In genomic region chr11:58331546-58331945, GRCm38 (mm10) we compare ENCODE assay signal across 8 mouse cellular contexts. TPM values are rescaled to one million over a fixed set of nuclear protein-coding genes. Genes with fewer than 3 reads are reported as not detected.
DNase-seq lines count a peak whose midpoint lies in the region; ATAC-seq and TF ChIP-seq lines count a peak whose summit lies in the region.

No protein-coding gene starts in this region.

- H3K36me3 ChIP-seq in liver, embryonic 12.5 days, result peaks cover 62% of the 10 kb centered on the region

- H3K9ac ChIP-seq in liver, embryonic 12.5 days, result peak overlapping the region; percentile 90

- peak overlapping the region; percentile 96 for H3K4me2 ChIP-seq in liver, embryonic 12.5 days

- peaks cover 48% of the 10 kb centered on the region for H3K4me1 ChIP-seq in liver, embryonic 12.5 days

- H3K9me3 ChIP-seq in liver, embryonic 12.5 days (replicated peaks), result no peaks in the 10 kb centered on the region

- H3K27ac ChIP-seq in gastrocnemius, adult 2 months, result peak overlapping the region; percentile 96
- H3K27ac ChIP-seq in liver, embryonic 12.5 days, result peak overlapping the region; percentile 92

- no peaks in the 10 kb centered on the region for H3K27me3 ChIP-seq in liver, embryonic 12.5 days (replicated peaks)

- peak overlapping the region; percentile 91 for H3K4me3 ChIP-seq in gastrocnemius, adult 2 months
- H3K4me3 ChIP-seq in liver, embryonic 12.5 days, result peak overlapping the region; percentile 87

- 79% methylated on average over 6 of the region's 6 CpGs for WGBS in liver, embryonic 12.5 days (ENCODE audit: insufficient replicate concordance)

- TF ChIP-seq CTCF in gastrocnemius, adult 2 months (IDR thresholded peaks at IDR 0.05), result no peak

- no peak for ATAC-seq in liver, embryonic 12.5 days
- ATAC-seq in inflammation-experienced regulatory T-cells, adult 6 months, result no peak

- intact Hi-C loops in gastrocnemius, adult 2 months (cut with DNase I), result no loop called here
- intact Hi-C loops in gastrocnemius, postnatal 14 days (cut with DNase I; ENCODE audit: low total_unique reads), result no loop called here

- DNase-seq in gastrocnemius, adult 2 months, result no peak
- DNase-seq in gastrocnemius, postnatal 14 days, result no peak
- DNase-seq in thymus, postnatal 14 days, result peak; percentile 19
- DNase-seq in thymus, postnatal 10 days (ENCODE audit: low spot score in 2 of 2), result no peak
- no peak for DNase-seq in frontal cortex, postnatal 25 days (ENCODE audit: low spot score in 2 of 2)
- no peak for DNase-seq in thymus, postnatal 36 days

RNA-seq across cellular contexts. Expression of gene Sh3bp5l, which starts 1.0 kb away (rescaled TPM):
- total RNA-seq in gastrocnemius, adult 2 months (2021), result 10 to 100 TPM; 21.2 to 23.5 TPM
- total RNA-seq in gastrocnemius, postnatal 14 days (2021), result 10 to 100 TPM; 22.9 to 26.2 TPM
- polyA plus RNA-seq in liver, embryonic 12.5 days (2016; fragmentation: Nextera tagmentation; extraction: Ambion mirVana), result 19.8 and 19.9 TPM in 2 replicates
- polyA plus RNA-seq in inflammation-experienced regulatory T-cells, adult 6 months (2017; shearing (Covaris generic)), result 1 to 10 TPM; 5.1 to 7.9 (median 6.8) TPM

RNA-seq across cellular contexts. Expression of gene Zfp672, which starts 1.4 kb away (rescaled TPM):
- total RNA-seq in gastrocnemius, adult 2 months (2021), result 10 to 100 TPM; 43.1 to 44.6 TPM
- 10 to 100 TPM; 43.0 to 45.1 TPM for total RNA-seq in gastrocnemius, postnatal 14 days (2021)
- polyA plus RNA-seq in liver, embryonic 12.5 days (2016; fragmentation: Nextera tagmentation; extraction: Ambion mirVana), result 50.1 and 50.4 TPM in 2 replicates
- polyA plus RNA-seq in inflammation-experienced regulatory T-cells, adult 6 months (2017; shearing (Covaris generic)), result 10 to 100 TPM; 40.5 to 41.4 (median 41.1) TPM

RNA-seq across cellular contexts. Expression of gene Zfp692, which starts 24.7 kb away (rescaled TPM):
- 1 to 10 TPM; 4.1 to 5.0 TPM for total RNA-seq in gastrocnemius, adult 2 months (2021)
- 1 to 10 TPM; 2.7 to 3.4 TPM for total RNA-seq in gastrocnemius, postnatal 14 days (2021)
- 18.2 and 18.5 TPM in 2 replicates for polyA plus RNA-seq in liver, embryonic 12.5 days (2016; fragmentation: Nextera tagmentation; extraction: Ambion mirVana)
- polyA plus RNA-seq in inflammation-experienced regulatory T-cells, adult 6 months (2017; shearing (Covaris generic)), result 10 to 100 TPM in 1 of 3 experiments, 1 to 10 TPM in 2; 7.6 to 10.2 (median 7.8) TPM

RNA-seq across cellular contexts. Expression of gene Lypd8, which starts 47.3 kb away (rescaled TPM):
- total RNA-seq in gastrocnemius, adult 2 months (2021), result not detected
- not detected for total RNA-seq in gastrocnemius, postnatal 14 days (2021)
- 0.19 TPM in 1 of 2 replicates, not detected in the other for polyA plus RNA-seq in liver, embryonic 12.5 days (2016; fragmentation: Nextera tagmentation; extraction: Ambion mirVana)
- not detected for polyA plus RNA-seq in inflammation-experienced regulatory T-cells, adult 6 months (2017; shearing (Covaris generic))

RNA-seq across cellular contexts. Expression of gene 4930438A08Rik, which starts 56.9 kb away (rescaled TPM):
- total RNA-seq in gastrocnemius, adult 2 months (2021), result not detected
- not detected for total RNA-seq in gastrocnemius, postnatal 14 days (2021)
- polyA plus RNA-seq in liver, embryonic 12.5 days (2016; fragmentation: Nextera tagmentation; extraction: Ambion mirVana), result 0.14 and 0.43 TPM in 2 replicates
- not detected for polyA plus RNA-seq in inflammation-experienced regulatory T-cells, adult 6 months (2017; shearing (Covaris generic))
